Mouse (Mus musculus): ENCODE measurements around the gene Cacnb2.

- TF ChIP-seq CTCF (IDR thresholded peaks at IDR 0.05; ENCODE audit: low read depth) (no peak), EP300 (IDR thresholded peaks at IDR 0.05; ENCODE audit: low read depth) (no peak)
These were observed 171.5 kb downstream of the Cacnb2 start for GRCm38 (mm10) chr2:14774375-14774774.
